In genomic region chr5:57714621-57715523, GRCm38 (mm10) we compare ENCODE assay signal across 7 mouse cellular contexts. TPM values are rescaled to one million over a fixed set of nuclear protein-coding genes. Genes with fewer than 3 reads are reported as not detected.
DNase-seq lines count a peak whose midpoint lies in the region; ATAC-seq and TF ChIP-seq lines count a peak whose summit lies in the region.

No protein-coding gene starts in this region.

- under 1% methylated on average over 44 of the region's 45 CpGs for WGBS in bone marrow, adult 2 months
- WGBS in limb, embryonic 11.5 days = under 1% methylated on average over 43 of the region's 45 CpGs
- 0% methylated on average over 42 of the region's 45 CpGs for WGBS in midbrain, embryonic 14.5 days
- under 1% methylated on average over 45 of the region's 45 CpGs for WGBS in stomach, embryonic 14.5 days

- no peaks in the 10 kb centered on the region; the same call in 1 of the 2 replicates for H3K4me1 ChIP-seq in bone marrow, adult 2 months (ENCODE audit: control insufficient read depth, insufficient read depth, low read length)
- no peaks in the 10 kb centered on the region for H3K4me1 ChIP-seq in limb, embryonic 11.5 days (ENCODE audit: control insufficient read depth, insufficient read depth, low read length)
- no peaks in the 10 kb centered on the region for H3K4me1 ChIP-seq in midbrain, embryonic 14.5 days (ENCODE audit: control insufficient read depth, insufficient read depth, low read length)
- H3K4me1 ChIP-seq in stomach, embryonic 14.5 days (ENCODE audit: control insufficient read depth, insufficient read depth, low read length) = no peaks in the 10 kb centered on the region

- peak overlapping the region; percentile 80 for H3K4me2 ChIP-seq in limb, embryonic 11.5 days (ENCODE audit: low read depth, severe bottlenecking)
- H3K4me2 ChIP-seq in midbrain, embryonic 14.5 days (ENCODE audit: low read length) = peak overlapping the region; percentile 84
- H3K4me2 ChIP-seq in stomach, embryonic 14.5 days (replicated peaks; ENCODE audit: low read depth, low read length) = peak overlapping the region; percentile 89

- no peaks in the 10 kb centered on the region for H3K36me3 ChIP-seq in limb, embryonic 11.5 days (ENCODE audit: control insufficient read depth, insufficient read depth, low read length)
- no peaks in the 10 kb centered on the region for H3K36me3 ChIP-seq in midbrain, embryonic 14.5 days (ENCODE audit: control insufficient read depth, insufficient read depth, low read length)
- H3K36me3 ChIP-seq in stomach, embryonic 14.5 days (ENCODE audit: control insufficient read depth, insufficient read depth, low read length) = no peaks in the 10 kb centered on the region

- H3K27me3 ChIP-seq in limb, embryonic 11.5 days (ENCODE audit: control insufficient read depth, insufficient read depth, low read length) = no peaks in the 10 kb centered on the region
- no peaks in the 10 kb centered on the region for H3K27me3 ChIP-seq in midbrain, embryonic 14.5 days (ENCODE audit: control insufficient read depth, insufficient read depth, low read length)
- no peaks in the 10 kb centered on the region for H3K27me3 ChIP-seq in stomach, embryonic 14.5 days (ENCODE audit: control insufficient read depth, insufficient read depth, low read length)

- no peaks in the 10 kb centered on the region for H3K9me3 ChIP-seq in limb, embryonic 11.5 days (ENCODE audit: control insufficient read depth, low read length)
- no peaks in the 10 kb centered on the region for H3K9me3 ChIP-seq in midbrain, embryonic 14.5 days (ENCODE audit: control insufficient read depth, low read length)
- no peaks in the 10 kb centered on the region for H3K9me3 ChIP-seq in stomach, embryonic 14.5 days (ENCODE audit: control insufficient read depth, low read depth, low read length)

- 0 out of 2 replicates have a peak, but pooled peaks have one; percentile 16 for TF ChIP-seq POLR2A in bone marrow, adult 2 months (IDR thresholded peaks at IDR 0.05; ENCODE audit: borderline replicate concordance, control insufficient read depth, low read depth, low read length)

- peak; percentile 61 for ATAC-seq in limb, embryonic 11.5 days (ENCODE audit: insufficient number of reproducible peaks, low FRiP score, low TSS enrichment, low read depth)
- ATAC-seq in midbrain, embryonic 14.5 days (ENCODE audit: low FRiP score, low TSS enrichment) = peak; percentile 59
- peak; percentile 48 for ATAC-seq in stomach, embryonic 14.5 days (ENCODE audit: insufficient number of reproducible peaks, insufficient read depth, low FRiP score, low read depth)

- no peak for TF ChIP-seq CTCF in bone marrow, adult 2 months (IDR thresholded peaks at IDR 0.05; ENCODE audit: control insufficient read depth, insufficient read depth, low read length)

- H3K9ac ChIP-seq in limb, embryonic 11.5 days (ENCODE audit: low read length) = peak overlapping the region; percentile 72
- peak overlapping the region; percentile 79 for H3K9ac ChIP-seq in midbrain, embryonic 14.5 days (replicated peaks; ENCODE audit: low read length)
- peak overlapping the region; percentile 40; the same call in 1 of the 2 replicates for H3K9ac ChIP-seq in stomach, embryonic 14.5 days (replicated peaks; ENCODE audit: low read depth, low read length)

- H3K4me3 ChIP-seq in bone marrow, adult 2 months (replicated peaks; ENCODE audit: control insufficient read depth, low read depth, low read length) = peak overlapping the region; percentile 52
- H3K4me3 ChIP-seq in limb, embryonic 11.5 days (ENCODE audit: low read depth, low read length) = peak overlapping the region; percentile 60
- H3K4me3 ChIP-seq in midbrain, embryonic 14.5 days (replicated peaks; ENCODE audit: low read depth, low read length) = peak overlapping the region; percentile 57
- peak overlapping the region; percentile 72 for H3K4me3 ChIP-seq in stomach, embryonic 14.5 days (ENCODE audit: low read depth, low read length)

- DNase-seq in embryo, embryonic 10.5 days (ENCODE audit: low spot score) = peak; percentile 77
- peak; percentile 27 for DNase-seq in gastrocnemius, postnatal 25 days
- DNase-seq in kidney, adult 11 months = peak; percentile 4
- DNase-seq in limb, embryonic 11.5 days (ENCODE audit: low spot score) = peak; percentile 82
- DNase-seq in midbrain, embryonic 14.5 days = peak; percentile 86

- peak overlapping the region; percentile 52; the same call in 1 of the 2 replicates for H3K27ac ChIP-seq in bone marrow, adult 2 months (ENCODE audit: control insufficient read depth, insufficient read depth, low read depth, low read length, poor library complexity)
- H3K27ac ChIP-seq in limb, embryonic 11.5 days (replicated peaks; ENCODE audit: low read depth, low read length) = peak overlapping the region; percentile 65
- H3K27ac ChIP-seq in midbrain, embryonic 14.5 days (replicated peaks; ENCODE audit: low read depth, low read length) = peak overlapping the region; percentile 88
- H3K27ac ChIP-seq in stomach, embryonic 14.5 days (ENCODE audit: low read length) = peak overlapping the region; percentile 95

RNA-seq across cellular contexts. Expression of gene Pcdh7, which starts 2.9 kb away (rescaled TPM):
- 0.49 and 3.7 TPM in 2 replicates for polyA plus RNA-seq in bone marrow, adult 2 months (2011; ENCODE audit: insufficient read depth, insufficient read length, low replicate concordance, missing spikeins)
- total RNA-seq in gastrocnemius, postnatal 25 days (2021) = 1 to 10 TPM; 2.6 to 3.0 TPM
- polyA plus RNA-seq in limb, embryonic 11.5 days (2014; fragmentation: Nextera tagmentation; extraction: Ambion mirVana) = 5.1 and 6.8 TPM in 2 replicates
- polyA plus RNA-seq in midbrain, embryonic 14.5 days (2014; fragmentation: Nextera tagmentation; extraction: Ambion mirVana) = 23.7 and 24.1 TPM in 2 replicates
- polyA plus RNA-seq in stomach, embryonic 14.5 days (2014; fragmentation: Nextera tagmentation; extraction: Ambion mirVana) = 23.5 and 26.4 TPM in 2 replicates

Comparison
In these comparisons a context has a peak if more than half of its experiments do, and no peak if none do; other contexts are left out.
1. Peak in every context shown above with its lines: DNase-seq, ATAC-seq, H3K4me3 ChIP-seq and H3K27ac ChIP-seq.
2. DNase-seq: peak in every context shown above with its lines; median percentile 86 in midbrain, embryonic 14.5 days; 82 in limb, embryonic 11.5 days; 77 in embryo, embryonic 10.5 days; 27 in gastrocnemius, postnatal 25 days; 4 in kidney, adult 11 months.